Mouse (Mus musculus) mouse embryonic stem cell (cell line): ENCODE data around the gene Gm10130.
"Not testable (repeated sequence)": the region's sequence is repeated elsewhere in the genome, so short reads cannot be mapped to it uniquely, and the experiment has no call there.

Experiments used
- in situ Hi-C, 2 experiments: fragments of 300-500 bp; cut with MboI; formaldehyde crosslinking; loops; 1 replicate in 1 of 2; 3 replicates in 1 of 2; pipeline ENCODE4 v1.14.3; 2019 to 2020; ENCODE audit warnings: low sequenced_read_pairs in 2 of 2, low pct_unique_long_range_greater_than_20kb in 1 of 2, mixed read lengths in 1 of 2; ENCODE audit not compliant: unreplicated experiment in 1 of 2

Gm10130 gene

GRCm38 (mm10) chr2:150323402-150323801 is at the start of gene Gm10130:
Gm10130 (plus strand) TSS chr2:150323702.
- in situ Hi-C loops = no loop called here

- in situ Hi-C loops = no loop called here
Observed at GRCm38 (mm10) chr2:150293669-150294068, 29.8 kb upstream of the Gm10130 start.

- in situ Hi-C loops = no loop called here
Observed at GRCm38 (mm10) chr2:150299096-150299495, 24.4 kb upstream of the Gm10130 start.

DNA sequence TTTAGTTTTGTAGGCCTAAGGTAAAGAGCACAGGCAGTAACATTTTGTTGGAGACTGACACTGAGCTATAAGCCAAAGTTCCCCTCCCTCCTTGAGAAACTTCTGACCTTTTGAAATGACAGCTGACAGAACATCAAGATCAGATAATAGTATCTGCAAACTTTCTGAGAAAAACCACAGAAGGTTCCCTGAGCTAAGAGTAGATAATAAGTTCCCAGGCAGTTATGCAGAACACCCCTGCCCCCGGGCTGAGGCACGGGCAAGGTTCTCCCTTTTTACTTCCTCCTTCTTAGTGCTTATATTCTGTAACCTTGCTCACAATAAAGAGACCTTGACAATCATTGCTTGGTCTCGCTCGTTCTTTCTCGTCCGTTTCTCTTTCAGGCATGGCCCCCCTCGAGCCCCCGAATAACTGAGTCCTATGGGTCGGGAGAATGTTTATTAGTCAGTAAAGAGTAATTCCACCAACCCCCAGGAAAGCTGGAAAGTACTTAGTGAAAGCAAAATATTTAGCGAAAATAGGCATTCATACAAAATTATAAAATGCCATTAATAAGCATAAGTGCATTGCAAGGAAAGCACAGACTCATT is 16.2 kb upstream of the Gm10130 start:
- in situ Hi-C loops = no loop called here

DNA sequence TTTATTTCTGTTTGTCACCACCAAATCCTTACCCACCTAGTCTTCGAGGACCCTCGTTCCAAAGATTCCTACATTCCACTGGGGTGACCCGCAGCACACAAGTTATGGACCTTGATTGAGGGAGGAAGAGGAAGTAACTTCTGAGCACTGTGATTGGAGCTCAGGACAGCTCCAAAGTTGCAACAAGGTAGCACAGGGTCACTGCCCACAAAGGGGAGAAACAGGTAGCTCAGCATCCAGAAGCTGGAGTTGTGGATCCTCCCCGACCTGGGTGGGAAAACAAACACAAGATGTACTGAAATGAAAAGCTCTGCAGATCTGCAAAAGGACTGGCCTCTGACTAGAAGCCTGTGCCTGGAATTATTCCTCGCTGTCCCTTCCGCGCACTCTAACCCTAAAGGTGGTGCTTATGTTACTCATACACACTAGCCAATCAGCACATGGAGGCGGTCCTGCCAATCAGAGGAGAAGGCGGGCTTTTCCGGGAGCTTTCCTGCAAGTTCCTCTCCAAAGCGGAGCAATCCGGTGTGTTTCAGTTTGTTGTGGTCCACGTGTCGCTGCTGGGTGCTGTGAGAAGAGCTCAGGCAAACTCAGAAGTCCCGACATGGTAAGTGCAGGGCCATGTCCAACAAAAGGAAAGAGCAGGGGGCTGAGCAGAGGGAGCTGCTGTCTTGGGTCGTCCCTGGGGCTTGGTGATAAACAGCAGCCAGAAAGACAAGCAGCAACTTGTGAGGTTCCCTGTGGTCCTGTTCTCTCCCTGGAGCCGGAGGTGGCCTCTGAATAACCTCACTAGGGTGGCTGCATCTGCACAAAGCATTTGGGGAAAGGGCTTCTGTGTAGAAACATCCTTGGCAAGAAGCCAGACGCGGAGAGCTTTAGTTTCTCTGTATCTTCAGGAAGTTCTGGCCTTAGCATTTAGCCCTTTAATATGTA is 12.3 kb upstream of the Gm10130 start:
- in situ Hi-C loops = not testable (repeated sequence)

- in situ Hi-C loops = no loop called here
Observed at GRCm38 (mm10) chr2:150316140-150316539, 7.4 kb upstream of the Gm10130 start.

GRCm38 (mm10) chr2:150318973-150319372 is 4.5 kb upstream of the Gm10130 start:
- in situ Hi-C loops = no loop called here

GRCm38 (mm10) chr2:150357136-150357535 is 33.6 kb downstream of the Gm10130 start:
- in situ Hi-C loops = not testable (repeated sequence)

GRCm38 (mm10) chr2:150362113-150362877 is 38.8 kb downstream of the Gm10130 start, which contains the start of gene 3300002I08Rik:
3300002I08Rik (minus strand) TSS chr2:150362765.
- in situ Hi-C loops = not testable (repeated sequence)

GRCm38 (mm10) chr2:150362878-150363229 is 39.4 kb downstream of the Gm10130 start:
- in situ Hi-C loops = no loop called here

- in situ Hi-C loops = not testable (repeated sequence)
Observed at GRCm38 (mm10) chr2:150385553-150386106, 62.1 kb downstream of the Gm10130 start.

GRCm38 (mm10) chr2:150390198-150390597 is 66.7 kb downstream of the Gm10130 start:
- in situ Hi-C loops = no loop called here

DNA sequence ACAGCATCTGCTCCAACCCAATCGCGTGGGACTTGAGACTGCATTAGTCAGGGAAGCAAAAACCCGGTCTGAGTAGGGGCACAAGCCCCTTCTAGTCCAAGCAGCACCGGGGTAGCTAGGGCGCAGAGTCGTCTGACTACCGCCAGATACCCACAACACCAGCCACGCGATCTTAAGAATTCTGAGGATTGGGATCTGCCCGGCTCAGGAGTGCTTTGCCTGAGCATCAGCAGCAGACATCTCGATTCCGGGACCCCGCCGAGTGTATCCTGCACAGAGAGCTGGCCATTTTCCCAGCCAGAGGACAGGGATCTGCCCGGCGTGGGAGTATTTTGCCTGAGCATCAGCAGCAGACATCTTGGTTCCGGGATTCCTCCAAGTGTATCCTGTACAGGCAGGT is 88.6 kb downstream of the Gm10130 start:
- in situ Hi-C loops = not testable (repeated sequence)
